Mouse (Mus musculus) thymus, postnatal 10 days (tissue): Measurements from ENCODE around the gene Rxfp1.

Experiments used
- DNase-seq, 2 experiments: peaks; one replicate each; pipeline ENCODE4 v3.0.0; 2021; ENCODE audit warnings: low spot score in 2 of 2

Rxfp1 gene

DNA sequence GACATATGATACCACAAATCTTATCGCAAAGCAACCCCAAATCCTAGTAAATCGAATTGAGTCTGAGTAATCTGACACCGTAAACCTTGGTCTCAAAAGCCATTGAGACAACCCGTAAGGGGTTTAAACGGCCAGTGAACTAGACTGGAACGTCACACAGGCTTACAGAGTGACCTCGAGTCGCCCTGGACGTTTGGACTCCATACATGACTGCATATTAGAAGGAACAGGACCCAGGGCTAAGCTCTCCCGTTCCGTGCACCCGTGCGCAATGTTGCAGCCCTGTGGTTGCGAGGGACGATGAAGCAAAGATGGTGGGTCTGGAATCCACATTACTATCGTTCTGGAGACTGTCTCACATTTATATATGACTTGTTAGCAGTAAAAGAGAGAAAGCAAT lies 65.5 kb downstream of the Rxfp1 start:
- DNase-seq: no peak

DNA sequence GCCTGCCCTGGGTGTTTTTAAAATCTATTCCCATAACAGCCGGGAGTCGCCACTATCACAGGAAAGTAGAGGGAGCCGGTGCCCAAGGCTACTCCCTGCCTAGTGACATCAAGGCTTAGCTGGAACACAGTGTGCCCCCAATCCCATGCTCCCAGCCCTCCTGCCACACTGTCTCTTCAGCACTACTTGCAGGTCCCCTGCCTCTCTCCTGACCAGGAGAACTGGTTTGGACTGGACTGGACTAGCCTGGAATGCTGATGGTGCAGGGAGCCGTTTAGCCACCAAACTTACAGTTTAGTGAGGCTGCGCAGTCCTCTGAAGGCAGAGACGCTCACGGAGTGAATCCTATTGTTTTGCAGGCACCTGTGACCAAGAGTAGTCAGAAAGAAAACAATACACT lies 67.1 kb downstream of the Rxfp1 start:
- no peak for DNase-seq

DNA sequence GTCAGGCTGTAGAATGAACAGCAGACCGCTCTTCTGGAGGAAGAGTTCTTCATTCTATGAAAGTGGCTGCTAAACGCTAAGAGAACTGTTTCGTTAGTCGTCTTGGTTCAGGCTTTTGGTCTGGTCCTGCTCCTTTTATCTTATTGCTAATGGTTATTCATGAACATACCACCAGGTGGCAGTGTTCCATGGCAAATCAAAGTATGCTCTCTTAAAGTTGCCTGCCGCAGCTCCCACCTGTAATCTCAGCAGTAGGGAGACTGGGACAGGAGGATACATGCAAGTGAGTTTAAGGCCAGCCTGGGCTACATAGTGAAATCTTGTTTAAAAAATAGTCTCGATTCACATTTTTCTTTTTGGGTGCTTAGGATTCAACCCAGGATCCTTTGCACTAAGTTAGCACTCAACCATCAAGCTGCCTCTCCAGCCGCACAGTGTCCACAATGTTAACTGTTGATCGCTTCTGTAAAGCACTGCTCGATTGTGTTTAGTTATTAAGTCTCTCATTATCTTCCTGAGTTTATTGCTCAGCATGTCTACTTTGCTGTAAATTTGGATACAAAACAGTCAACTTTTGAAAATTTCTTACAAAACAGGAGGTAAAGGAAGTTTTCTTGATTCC lies 72.8 kb downstream of the Rxfp1 start:
- peak in 1 of 2 experiments; percentile 62 for DNase-seq

DNA sequence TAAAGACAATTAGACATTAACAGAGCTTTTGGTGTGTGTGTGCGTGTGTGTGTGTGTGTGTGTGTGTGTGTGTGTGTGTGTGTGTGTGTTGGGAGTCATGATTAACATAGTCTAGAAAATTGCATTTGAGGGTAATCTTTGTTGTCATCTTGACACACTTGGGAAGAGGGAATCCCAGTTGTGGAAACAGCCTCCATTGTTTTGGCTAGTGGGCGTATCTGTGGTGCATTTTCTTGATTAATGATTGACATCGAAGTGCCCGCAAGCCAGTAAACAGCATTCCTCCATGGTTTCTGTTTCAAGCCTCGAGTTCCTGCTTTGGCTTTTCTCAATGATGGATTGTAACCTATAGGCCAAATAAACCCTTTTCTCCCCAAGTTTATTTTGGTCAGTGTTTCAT lies 81.0 kb downstream of the Rxfp1 start:
- no peak for DNase-seq

DNA sequence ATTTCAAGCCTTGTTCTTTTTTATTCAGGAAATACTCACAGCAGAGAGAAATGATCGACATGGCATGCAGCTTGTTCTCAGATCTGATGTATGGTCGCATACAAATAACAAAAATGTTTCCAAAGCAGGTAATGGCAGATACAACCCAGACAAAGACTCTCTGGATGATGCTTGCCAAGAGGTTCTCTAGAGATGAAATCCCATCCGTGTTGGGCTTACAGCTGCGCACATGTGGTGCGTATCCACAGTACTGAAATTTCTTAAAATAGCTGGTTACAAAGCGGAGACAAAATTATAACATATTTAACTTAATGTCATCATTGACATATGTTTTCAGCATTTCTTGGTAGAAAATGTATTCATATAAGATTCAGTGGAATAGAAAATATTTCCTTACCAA lies 85.6 kb downstream of the Rxfp1 start:
- DNase-seq: no peak

DNA sequence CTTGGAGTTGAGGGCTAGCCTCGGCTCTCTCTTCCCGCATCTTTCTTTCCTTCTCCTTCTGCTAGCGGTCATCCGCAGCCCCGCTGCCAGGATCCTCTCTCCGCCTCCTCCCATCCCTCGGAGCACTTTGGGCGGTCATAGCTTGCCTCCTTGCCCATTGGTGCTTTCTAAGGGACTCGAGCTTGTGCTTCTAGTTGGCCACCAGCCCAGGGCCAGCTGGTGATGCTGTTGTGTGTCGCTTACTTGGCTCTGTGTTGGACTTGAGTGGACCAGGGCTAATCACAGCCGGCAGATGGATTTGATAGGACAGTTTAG lies 108.3 kb downstream of the Rxfp1 start, which contains the start of gene Etfdh:
Etfdh (minus strand) TSS at position 85 of the 315 bp plus-strand sequence.
- no peak for DNase-seq

DNA sequence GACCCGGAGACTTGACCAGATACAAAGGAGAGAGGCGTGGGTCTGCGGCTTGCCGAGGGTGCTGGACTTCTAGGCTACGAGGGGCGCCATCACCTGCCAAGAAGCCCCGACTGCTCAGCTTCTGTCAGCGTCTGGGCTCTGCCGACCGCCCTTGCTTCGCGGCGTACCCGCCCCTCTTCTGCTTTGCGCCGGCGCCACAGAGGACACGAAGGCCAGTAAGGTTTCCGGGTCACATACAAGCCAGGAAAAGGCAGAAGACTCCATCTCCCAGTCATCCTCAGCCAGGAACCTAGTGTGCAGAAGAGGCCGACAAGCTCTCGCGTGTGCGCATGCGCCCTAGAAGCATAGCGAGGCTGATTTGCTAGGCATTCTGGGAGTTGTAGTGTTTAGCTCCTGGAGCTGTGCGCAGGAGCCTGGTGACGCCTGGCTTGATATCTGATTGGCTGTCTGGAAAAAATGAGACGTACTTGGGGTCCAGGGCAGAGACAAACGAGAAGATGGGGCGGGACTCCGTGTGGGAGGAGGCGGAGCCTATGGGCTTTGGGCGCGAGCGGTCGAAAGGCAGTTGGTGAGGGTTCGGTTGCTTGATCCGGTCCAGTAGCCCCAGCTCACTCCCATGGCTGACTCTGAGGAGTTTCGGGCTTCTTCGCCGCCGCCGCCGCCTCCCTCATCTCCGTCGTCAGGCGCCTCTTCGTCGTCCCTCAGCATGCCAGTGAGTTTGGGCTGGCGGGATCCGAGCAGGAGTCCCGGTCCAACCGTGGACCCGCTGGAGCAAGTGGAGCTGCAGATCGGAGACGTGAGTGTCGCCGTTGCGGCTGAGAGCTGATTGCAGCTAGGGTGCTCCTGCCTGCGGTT lies 108.9 kb downstream of the Rxfp1 start, which contains the start of gene 4930579G24Rik:
4930579G24Rik (plus strand) TSS at position 519 of the 855 bp plus-strand sequence.
- DNase-seq: peak; percentile 92 to 95

DNA sequence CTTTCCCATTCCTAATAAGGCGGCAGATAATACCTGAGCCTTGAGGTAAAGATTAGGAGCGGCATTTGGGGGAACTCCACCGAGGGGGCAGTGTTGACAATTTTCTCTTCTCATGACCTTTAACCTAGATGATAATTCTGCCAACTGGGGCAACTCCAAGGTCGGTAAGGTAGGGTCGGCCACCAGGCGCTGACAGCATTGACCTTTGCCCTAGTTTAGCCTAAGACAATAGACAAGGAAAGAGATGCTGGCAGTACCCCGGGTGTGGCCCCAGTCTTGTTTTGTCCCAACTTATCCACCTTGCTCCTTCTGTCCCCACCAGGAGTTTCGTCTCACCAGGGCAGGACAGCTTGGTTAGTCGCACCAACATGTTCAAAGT lies 109.5 kb downstream of the Rxfp1 start:
- peak in 1 of 2 experiments; percentile 25 for DNase-seq

DNA sequence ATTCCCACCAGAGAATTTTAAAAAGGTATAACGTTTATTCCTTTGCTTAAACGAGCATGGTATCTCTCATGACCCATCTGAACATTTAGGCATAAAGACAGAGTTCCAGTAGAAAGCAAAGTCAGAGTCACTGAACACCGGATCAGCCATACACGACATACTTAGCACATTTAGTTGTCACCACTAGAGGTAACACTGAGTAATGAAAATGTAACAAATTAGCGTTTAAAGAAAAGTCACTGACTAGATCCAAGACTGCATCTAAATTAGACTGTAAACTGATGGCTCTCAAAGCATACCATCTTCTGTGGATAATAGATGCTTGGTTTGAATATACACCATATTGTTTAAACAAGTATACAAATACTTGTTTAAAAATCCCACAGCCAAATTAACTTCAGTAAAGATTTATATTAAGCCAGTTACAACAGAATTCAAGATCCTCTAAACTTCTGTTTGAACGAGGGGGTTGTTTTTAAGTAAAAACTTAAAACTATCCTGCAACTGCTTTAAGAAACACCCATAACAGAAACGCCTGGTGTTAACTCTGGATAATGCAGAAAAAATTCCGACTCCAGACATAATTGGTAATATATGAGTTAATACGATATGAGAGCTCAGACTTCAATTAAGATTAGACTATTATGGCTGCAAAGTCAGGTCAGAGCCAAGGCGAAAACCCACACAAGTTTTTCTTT lies 110.0 kb downstream of the Rxfp1 start:
- no peak for DNase-seq

DNA sequence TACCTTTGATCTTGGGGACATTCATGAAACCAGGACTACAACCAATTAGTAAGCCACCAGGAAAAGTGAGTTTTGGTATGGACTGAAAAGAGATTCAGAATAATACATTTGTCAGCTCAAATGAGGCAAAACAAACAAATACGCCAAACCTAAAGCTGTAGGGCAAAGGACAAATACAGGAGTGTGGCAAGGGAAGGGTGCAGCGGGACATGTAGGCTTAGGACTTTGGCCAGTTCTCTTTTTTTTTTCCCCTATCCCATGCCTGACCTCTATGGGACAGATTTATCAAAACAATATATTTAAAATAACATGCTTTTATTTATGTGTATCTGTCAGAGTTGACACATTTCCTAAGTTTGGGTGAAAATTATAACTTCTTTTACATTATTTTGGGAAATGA lies 127.8 kb downstream of the Rxfp1 start:
- DNase-seq: no peak

DNA sequence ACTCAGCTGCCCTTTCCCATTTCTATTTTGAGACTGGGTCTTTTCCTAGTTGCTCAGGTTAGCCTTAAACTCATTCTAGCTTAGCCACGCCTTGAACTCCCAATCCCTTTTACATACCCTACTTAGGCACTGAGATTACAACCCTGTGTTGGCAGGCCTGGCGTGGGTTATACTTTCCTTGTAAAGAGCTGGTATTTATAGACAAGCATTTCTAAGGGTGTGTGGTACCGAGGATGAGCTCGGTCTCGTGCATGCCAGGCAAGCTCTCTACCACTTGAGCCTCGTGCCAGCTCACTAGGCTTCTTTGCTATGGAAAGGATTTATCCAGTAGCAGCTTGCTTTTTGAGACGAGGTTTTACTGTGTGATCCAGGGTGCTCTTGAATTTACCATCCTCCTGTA lies 142.2 kb downstream of the Rxfp1 start:
- DNase-seq: no peak

DNA sequence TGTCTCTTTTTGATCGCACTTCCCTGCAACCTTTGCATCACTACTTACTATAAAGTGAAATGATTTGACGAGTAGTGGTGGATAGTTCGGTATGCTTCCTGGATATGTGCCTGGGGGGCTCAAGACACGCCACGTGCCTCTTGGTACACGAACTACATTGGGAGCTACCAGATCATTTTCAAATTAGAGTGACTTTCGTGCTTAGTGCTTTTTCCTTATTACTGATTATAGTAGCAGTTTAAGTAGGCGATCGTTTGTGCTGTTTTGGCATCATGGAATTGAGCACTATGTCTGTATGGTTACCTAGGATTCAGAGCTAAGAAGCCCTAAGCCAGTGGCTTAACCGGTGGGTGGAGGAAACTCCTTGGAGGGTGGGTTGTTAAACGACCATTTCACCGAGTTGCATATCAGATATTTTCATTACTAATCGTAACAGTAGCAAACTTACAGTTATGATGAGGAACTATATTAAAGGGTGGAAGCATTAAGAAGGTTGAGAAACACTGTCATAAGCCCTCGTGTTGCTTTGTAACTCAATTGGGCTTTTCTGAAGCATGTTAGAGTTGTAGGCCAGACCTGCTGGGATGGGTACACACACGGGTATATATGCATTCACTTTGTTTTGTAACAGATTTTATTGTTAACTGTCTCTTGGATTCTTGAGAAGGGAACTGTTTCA lies 145.7 kb downstream of the Rxfp1 start:
- no peak for DNase-seq
